Mouse (Mus musculus) B cell, adult 62 days (primary cell): ENCODE data around the gene Gprasp1. TPM values are rescaled to one million over a fixed set of nuclear protein-coding genes. Genes with fewer than 3 reads are reported as not detected.

Source experiments
- total RNA-seq: library from RNA; stranded (reverse); gene quantifications from 4 replicates; pipeline ENCODE4 v1.2.4, GENCODE M21; 2023

The Gprasp1 gene
- 43.8 to 51.7 TPM (median 44.2 TPM) in 4 replicates for total RNA-seq

GRCm38 (mm10) chrX:135742304-135743055 lies at the start of gene Gprasp1, which contains the start of gene Armcx5:
Gene Gprasp1 (plus strand): TSS chrX:135742733.
Gene Armcx5 (plus strand): TSS chrX:135742733.

GRCm38 (mm10) chrX:135693633-135694032 lies 48.9 kb upstream of the Gprasp1 start, which contains the start of gene Tcp11x2:
Gene Tcp11x2 (minus strand): TSS chrX:135693790.

DNA sequence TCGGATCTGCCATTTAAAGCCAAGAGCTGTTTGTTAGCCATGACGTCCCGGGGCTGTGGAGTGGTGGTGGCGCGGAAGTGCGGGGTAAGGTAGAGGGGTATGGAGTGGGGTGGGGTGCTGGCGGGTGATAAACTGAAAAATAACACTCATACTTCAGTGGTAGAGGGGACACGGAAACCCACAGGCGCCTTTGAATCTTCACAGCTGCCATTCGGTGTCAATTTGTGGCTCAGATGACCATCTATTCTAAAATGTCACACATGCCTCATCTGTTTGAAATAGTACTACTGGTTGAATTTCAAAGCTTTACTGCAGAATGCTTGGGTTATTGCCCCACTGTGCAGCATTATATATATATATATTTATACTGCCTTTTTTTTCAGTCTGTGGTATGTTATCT lies 17.4 kb upstream of the Gprasp1 start, which contains the start of gene Tmsb15a:
Gene Tmsb15a, minus strand, starts transcription at position 101 of the 400 bp plus-strand sequence.

GRCm38 (mm10) chrX:135797212-135797644 lies 54.7 kb downstream of the Gprasp1 start, which contains the start of gene Bhlhb9:
Gene Bhlhb9 (plus strand): TSS chrX:135797594.

GRCm38 (mm10) chrX:135838521-135839360 lies 96.2 kb downstream of the Gprasp1 start, which contains the start of gene Gprasp2:
Gene Gprasp2 (plus strand): TSS chrX:135839034.

Other genes starting within 250 kb of the Gprasp1 start
- not detected in 4 replicates for gene AV320801, start 248.1 kb upstream of the Gprasp1 start, total RNA-seq
- gene Nxf7, start 144.0 kb upstream of the Gprasp1 start, total RNA-seq: not detected in 4 replicates
- gene Prame, start 115.0 kb upstream of the Gprasp1 start, total RNA-seq: not detected in 4 replicates
- gene Tcp11x2, start 48.9 kb upstream of the Gprasp1 start, total RNA-seq: not detected in 4 replicates
- gene Tmsb15a, start 17.5 kb upstream of the Gprasp1 start, total RNA-seq: not detected in 4 replicates
- gene Armcx5, start within 50 bp of the Gprasp1 start, total RNA-seq: 34.8 to 39.8 TPM (median 39.1 TPM) in 4 replicates
- 11.9 to 17.3 TPM (median 14.5 TPM) in 4 replicates for gene Bhlhb9, start 54.9 kb downstream of the Gprasp1 start, total RNA-seq
- 4.5 to 9.6 TPM (median 5.7 TPM) in 4 replicates for gene Gprasp2, start 96.3 kb downstream of the Gprasp1 start, total RNA-seq